Mouse (Mus musculus) heart, embryonic 16.5 days (tissue): Measurements from ENCODE around the gene E330021D16Rik. TPM values are rescaled to one million over a fixed set of nuclear protein-coding genes. Genes with fewer than 3 reads are reported as not detected.

Source experiments
- ATAC-seq: fragments of 200-750 bp; cut with Nextera tagmentation; replicated peaks from 2 replicates; pipeline ENCODE4 v1.8.0; 2017; ENCODE audit warnings: moderate number of reproducible peaks; ENCODE audit not compliant: insufficient read depth, low FRiP score; ENCODE audit errors: extremely low read depth
- H3K27ac ChIP-seq: fragments of 300-500 bp; sonication (generic); 2 replicates; pipeline ENCODE4 v1.5.1; 2014; ENCODE audit warnings: mild to moderate bottlenecking, low read length, control low read depth, moderate library complexity
- H3K27me3 ChIP-seq: fragments of 300-500 bp; sonication (generic); 2 replicates; pipeline ENCODE4 v1.6.1; 2014; ENCODE audit warnings: low read length, mixed read lengths; ENCODE audit not compliant: control insufficient read depth, insufficient read depth
- H3K36me3 ChIP-seq: fragments of 300-500 bp; sonication (generic); 2 replicates; pipeline ENCODE4 v1.6.1; 2014; ENCODE audit not compliant: control insufficient read depth, insufficient read depth
- H3K4me1 ChIP-seq: fragments of 300-500 bp; sonication (generic); 2 replicates; pipeline ENCODE4 v1.6.1; 2014; ENCODE audit warnings: low read length, mixed read lengths; ENCODE audit not compliant: control insufficient read depth, insufficient read depth
- H3K4me2 ChIP-seq: fragments of 300-500 bp; sonication (generic); 2 replicates; pipeline ENCODE4 v1.6.1; 2014; ENCODE audit warnings: low read depth, mild to moderate bottlenecking, control low read depth, low read length
- H3K4me3 ChIP-seq: fragments of 300-500 bp; sonication (generic); 2 replicates; pipeline ENCODE4 v1.5.1; 2014; ENCODE audit warnings: mild to moderate bottlenecking, control low read depth, low read length
- H3K9ac ChIP-seq: fragments of 300-500 bp; sonication (generic); 2 replicates; pipeline ENCODE4 v1.6.1; 2014; ENCODE audit warnings: low read length, control low read depth
- H3K9me3 ChIP-seq: fragments of 300-500 bp; sonication (generic); replicated peaks from 2 replicates; pipeline ENCODE4 v1.6.1; 2016; ENCODE audit warnings: low read length; ENCODE audit not compliant: control insufficient read depth
- WGBS: fragments of 180-500 bp; shearing (Covaris S2); extraction: QIAGEN DNeasy Blood & Tissue Kit; methylation state at CpG from one replicate; pipeline ENCODE4 v1.1.7; 2014; 5-methylcytosine and 5-hydroxymethylcytosine counted together
- polyA plus RNA-seq: library from polyadenylated mRNA; unstranded; fragments of >200 nt; fragmentation: Nextera tagmentation; extraction: Ambion mirVana; gene quantifications from 2 replicates; pipeline ENCODE4 v1.2.1, GENCODE M21; 2015

Gene E330021D16Rik
- polyA plus RNA-seq, 1 experiment from 2014 or later, result not detected

- no peaks in the 10 kb centered on the region for H3K36me3 ChIP-seq
- ATAC-seq, result no peak
- H3K9ac ChIP-seq, result no peak overlapping the region
- no peak overlapping the region for H3K4me2 ChIP-seq
- H3K27me3 ChIP-seq, result no peaks in the 10 kb centered on the region
- no peak overlapping the region for H3K27ac ChIP-seq
- 72% methylated on average over 4 of the region's 4 CpGs for WGBS
- H3K4me1 ChIP-seq, result no peaks in the 10 kb centered on the region
- H3K9me3 ChIP-seq, result no peaks in the 10 kb centered on the region; the same call in 1 of the 2 replicates
- no peak overlapping the region for H3K4me3 ChIP-seq
Observed at GRCm38 (mm10) chr6:136364008-136364407, 51.4 kb downstream of the E330021D16Rik start.

- Histone ChIP-seq H3K9ac (no peak overlapping the region), H3K4me1 (no peaks in the 10 kb centered on the region), H3K36me3 (no peaks in the 10 kb centered on the region), H3K9me3 (no peaks in the 10 kb centered on the region; the same call in 1 of the 2 replicates), H3K27ac (no peak overlapping the region), H3K4me2 (no peak overlapping the region), H3K4me3 (no peak overlapping the region), H3K27me3 (no peaks in the 10 kb centered on the region)
- no peak for ATAC-seq
- WGBS, result 82% methylated on average over 8 of the region's 8 CpGs
Observed at GRCm38 (mm10) chr6:136363313-136363712, 52.1 kb downstream of the E330021D16Rik start.

DNA sequence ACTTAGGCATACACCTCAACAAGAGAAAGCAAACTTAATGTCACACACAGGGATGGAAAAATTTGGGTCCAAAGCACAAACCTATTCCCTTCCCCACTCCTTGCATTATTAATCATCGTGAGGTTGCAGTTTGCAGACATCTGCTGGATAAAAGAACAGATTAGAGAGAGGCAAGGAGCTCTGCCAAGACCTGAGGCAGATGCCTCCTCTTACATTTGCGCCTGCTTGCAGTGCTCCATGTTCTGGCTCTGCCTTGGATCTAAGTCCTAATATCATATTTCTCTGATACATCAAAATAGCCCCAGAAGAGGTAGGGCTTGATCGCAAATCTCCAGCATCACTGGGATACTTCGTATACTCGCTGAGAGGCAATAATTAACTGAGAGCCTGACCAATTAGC is 56.9 kb downstream of the E330021D16Rik start:
- ATAC-seq, result no peak

GRCm38 (mm10) chr6:136353399-136354184 is 61.8 kb downstream of the E330021D16Rik start:
- no peak overlapping the region for H3K9ac ChIP-seq
- 34% methylated on average over 11 of the region's 11 CpGs for WGBS
- no peak overlapping the region for H3K4me2 ChIP-seq
- H3K27me3 ChIP-seq, result no peaks in the 10 kb centered on the region; the same call in 1 of the 2 replicates
- H3K4me3 ChIP-seq, result no peak overlapping the region
- no peak for ATAC-seq
- no peaks in the 10 kb centered on the region for H3K4me1 ChIP-seq
- no peak overlapping the region for H3K27ac ChIP-seq
- no peaks in the 10 kb centered on the region for H3K36me3 ChIP-seq
- no peaks in the 10 kb centered on the region for H3K9me3 ChIP-seq

More for the DNA sequence above, 56.9 kb downstream of the E330021D16Rik start:
- no peak overlapping the region for H3K4me3 ChIP-seq
- H3K9me3 ChIP-seq, result no peaks in the 10 kb centered on the region
- no peak overlapping the region for H3K4me2 ChIP-seq
- H3K36me3 ChIP-seq, result no peaks in the 10 kb centered on the region
- no peaks in the 10 kb centered on the region for H3K4me1 ChIP-seq
- no peak overlapping the region for H3K27ac ChIP-seq
- H3K27me3 ChIP-seq, result no peaks in the 10 kb centered on the region; the same call in 1 of the 2 replicates
- 70% methylated on average over 5 of the region's 5 CpGs for WGBS
- H3K9ac ChIP-seq, result no peak overlapping the region

Other genes starting within 250 kb of the E330021D16Rik start
- under 0.01 TPM in 1 of 2 replicates, not detected in the other for gene Grin2b, start 242.1 kb downstream of the E330021D16Rik start, polyA plus RNA-seq
- not detected in 2 replicates for gene Gm8994, start 88.0 kb downstream of the E330021D16Rik start, polyA plus RNA-seq
- 27.9 and 31.4 TPM in 2 replicates for gene Atf7ip, start 90.6 kb upstream of the E330021D16Rik start, polyA plus RNA-seq
- 6.3 and 7.1 TPM in 2 replicates for gene Plbd1, start 246.4 kb upstream of the E330021D16Rik start, polyA plus RNA-seq